Mouse (Mus musculus) midbrain, embryonic 10.5 days (tissue): ENCODE measurements at regions not wholly inside any gene's neighbourhood (a gene's known extent, or its start where the extent isn't known, plus 50 kb on each side); places are given as distances from the start of the nearest gene placed in this dataset.

ENCODE experiments used
- DNase-seq: peaks from one replicate; pipeline ENCODE4 v3.0.0-alpha.2; 2017; ENCODE audit warnings: low spot score
- H3K27ac ChIP-seq: fragments of 300-500 bp; sonication (generic); replicated peaks from 2 replicates; pipeline ENCODE4 v1.5.1; 2016; ENCODE audit warnings: mild to moderate bottlenecking
- H3K27me3 ChIP-seq: fragments of 300-500 bp; sonication (generic); 2 replicates; pipeline ENCODE4 v1.6.1; 2016; ENCODE audit warnings: low read depth, mild to moderate bottlenecking; ENCODE audit not compliant: poor library complexity, severe bottlenecking
- H3K36me3 ChIP-seq: fragments of 300-500 bp; sonication (generic); 2 replicates; pipeline ENCODE4 v1.6.1; 2016; ENCODE audit warnings: mild to moderate bottlenecking, moderate library complexity
- H3K4me1 ChIP-seq: fragments of 300-500 bp; sonication (generic); 2 replicates; pipeline ENCODE4 v1.6.1; 2016
- H3K4me3 ChIP-seq: fragments of 300-500 bp; sonication (generic); 2 replicates; pipeline ENCODE4 v1.5.1; 2016; ENCODE audit warnings: mild to moderate bottlenecking, moderate library complexity
- H3K9me3 ChIP-seq: fragments of 300-500 bp; sonication (generic); replicated peaks from 2 replicates; pipeline ENCODE4 v1.6.1; 2016; ENCODE audit warnings: mild to moderate bottlenecking
- WGBS: fragments of 180-500 bp; shearing (Covaris S2); methylation state at CpG from one replicate; pipeline ENCODE4 v1.1.7; 2016; 5-methylcytosine and 5-hydroxymethylcytosine counted together

DNA sequence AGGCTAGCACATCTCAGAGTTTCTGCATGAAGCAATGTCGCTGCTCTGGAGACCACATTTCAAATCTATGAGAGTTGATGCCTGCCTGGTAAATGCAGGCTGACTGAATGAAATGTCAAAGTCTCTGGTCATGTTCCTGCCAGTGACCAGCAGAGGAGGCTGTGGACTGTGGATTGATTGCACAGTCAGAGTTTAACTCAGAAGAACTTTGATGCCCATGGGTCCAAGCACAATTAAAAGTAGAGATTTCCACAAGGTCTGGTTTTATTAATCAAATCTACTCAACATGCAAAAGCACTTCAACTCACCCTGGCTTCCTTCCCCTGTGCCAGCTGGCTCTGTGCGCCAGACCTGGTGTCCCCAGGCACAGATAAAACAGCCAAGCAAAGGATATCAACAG, 81.3 kb downstream of the Hsd17b3 start:
- peaks cover 15% of the 10 kb centered on the region for H3K4me1 ChIP-seq
- DNase-seq = no peak
- H3K9me3 ChIP-seq = no peaks in the 10 kb centered on the region
- H3K27me3 ChIP-seq = peaks cover 6% of the 10 kb centered on the region; the same call in 1 of the 2 replicates
- 82% methylated on average over 2 of the region's 2 CpGs for WGBS
- no peaks in the 10 kb centered on the region for H3K36me3 ChIP-seq
- H3K27ac ChIP-seq = no peak overlapping the region
- H3K4me3 ChIP-seq = no peak overlapping the region

DNA sequence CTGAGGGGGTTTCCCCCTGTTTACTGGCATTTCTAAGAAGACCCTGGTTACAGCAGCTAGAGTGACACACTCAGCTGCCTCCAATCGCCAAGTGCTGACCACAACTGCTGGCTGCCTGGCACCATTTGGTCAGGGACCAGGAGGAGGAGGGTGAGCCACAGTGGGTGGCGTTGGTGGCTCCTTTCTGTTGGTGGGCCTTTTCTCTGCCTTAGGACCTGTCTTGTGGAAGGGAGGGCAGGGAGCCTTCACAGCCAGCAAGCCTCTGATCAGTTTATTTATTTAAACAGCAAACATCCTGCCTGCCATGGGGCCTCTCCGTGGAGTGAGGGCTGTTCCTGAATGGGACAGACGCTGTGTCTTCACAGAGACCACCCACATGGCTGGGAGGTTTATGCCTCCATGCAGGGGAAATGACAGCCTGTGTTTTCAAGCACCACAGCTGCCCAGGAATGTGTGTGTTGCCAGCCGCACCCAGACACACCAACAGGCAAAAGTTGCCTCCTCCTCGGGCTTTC, 86.0 kb downstream of the Hsd17b3 start:
- H3K4me3 ChIP-seq = 0 out of 2 replicates have a peak overlapping the region, but pooled peaks have one; percentile 5
- H3K27me3 ChIP-seq = peaks cover 14% of the 10 kb centered on the region; the same call in 1 of the 2 replicates
- no peaks in the 10 kb centered on the region for H3K9me3 ChIP-seq
- DNase-seq = peak; percentile 73
- peak overlapping the region; percentile 77 for H3K27ac ChIP-seq
- WGBS = 5% methylated on average over 6 of the region's 6 CpGs
- H3K4me1 ChIP-seq = peaks cover 33% of the 10 kb centered on the region
- H3K36me3 ChIP-seq = no peaks in the 10 kb centered on the region

DNA sequence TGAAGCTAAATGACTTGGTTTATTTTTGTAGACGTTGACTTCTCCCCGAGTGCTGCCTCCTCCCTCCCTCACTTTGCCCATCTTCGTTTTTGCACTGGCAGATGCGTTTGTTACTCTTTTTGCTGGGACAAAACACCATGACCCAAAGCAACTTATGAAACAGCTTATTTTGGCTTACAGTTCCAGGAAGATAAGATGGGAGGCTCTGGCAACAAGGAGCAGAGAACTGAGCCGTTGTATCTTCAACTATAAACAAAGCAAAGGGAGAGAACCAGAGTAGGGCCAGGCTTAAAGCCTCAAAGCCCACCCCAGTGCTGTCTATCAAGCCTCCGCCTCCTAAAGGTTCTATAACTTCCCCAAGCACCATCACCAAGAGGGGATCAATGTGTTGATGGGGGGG, 88.7 kb downstream of the Hsd17b3 start:
- H3K27me3 ChIP-seq = peaks cover 14% of the 10 kb centered on the region; the same call in 1 of the 2 replicates
- H3K9me3 ChIP-seq = no peaks in the 10 kb centered on the region
- H3K36me3 ChIP-seq = no peaks in the 10 kb centered on the region
- peaks cover 35% of the 10 kb centered on the region for H3K4me1 ChIP-seq
- WGBS = 81% methylated on average over 6 of the region's 6 CpGs
- DNase-seq = no peak
- H3K4me3 ChIP-seq = no peak overlapping the region
- no peak overlapping the region for H3K27ac ChIP-seq

DNA sequence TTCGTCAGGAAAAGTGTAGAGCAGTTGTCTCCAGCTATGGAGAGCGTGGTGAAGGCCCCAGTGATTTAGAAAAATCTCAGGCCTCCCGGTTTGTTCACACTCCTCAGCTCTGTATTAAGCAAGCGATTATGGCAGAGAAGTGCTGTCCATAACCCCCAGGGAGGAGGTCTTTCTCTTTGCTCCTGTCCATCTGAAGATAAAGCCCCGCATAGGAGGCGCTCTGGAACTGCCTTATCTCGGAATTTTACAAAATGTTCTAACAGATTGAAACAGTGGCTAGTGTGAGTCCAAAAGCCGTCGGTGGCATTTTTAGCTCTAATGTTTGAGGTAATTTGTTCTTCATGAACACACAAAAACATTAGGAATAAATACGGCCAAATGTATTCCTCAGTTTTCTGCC, 90.4 kb downstream of the Hsd17b3 start:
- H3K27ac ChIP-seq = no peak overlapping the region; the same call in 1 of the 2 replicates

DNA sequence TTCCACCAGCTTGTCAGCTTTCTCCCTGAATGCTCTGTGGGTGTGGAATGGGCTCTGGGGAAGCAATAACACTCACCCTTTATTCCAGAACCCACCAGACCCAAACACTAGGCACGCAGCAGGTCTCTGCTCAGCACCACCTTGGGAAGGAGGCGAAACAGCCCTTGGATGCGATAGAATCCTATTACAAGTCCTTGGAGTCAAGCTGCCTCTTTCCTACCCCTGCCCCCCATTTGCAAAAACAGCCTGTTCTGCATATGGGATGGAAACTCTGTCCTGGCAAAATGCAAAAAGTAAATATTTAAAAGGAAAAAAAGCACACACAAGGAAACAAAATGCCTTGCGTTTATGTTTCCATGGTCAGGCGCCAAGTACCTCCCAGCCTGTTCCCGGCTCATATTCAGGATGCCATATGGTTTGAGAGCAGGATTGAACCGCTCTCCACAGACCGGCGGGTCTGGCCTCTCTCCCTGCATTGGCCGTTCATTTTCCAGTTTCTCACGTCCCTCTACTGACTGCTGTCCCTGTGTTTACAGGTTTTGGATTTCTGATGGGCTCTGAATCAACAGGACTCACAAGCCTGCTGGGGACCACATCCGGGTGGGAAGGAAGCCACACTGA, 95.1 kb downstream of the Hsd17b3 start:
- H3K9me3 ChIP-seq = no peaks in the 10 kb centered on the region
- 87% methylated on average over 12 of the region's 12 CpGs for WGBS
- no peak for DNase-seq
- no peaks in the 10 kb centered on the region for H3K36me3 ChIP-seq
- H3K27ac ChIP-seq = no peak overlapping the region
- H3K4me1 ChIP-seq = peaks cover 20% of the 10 kb centered on the region
- no peaks in the 10 kb centered on the region for H3K27me3 ChIP-seq
- H3K4me3 ChIP-seq = no peak overlapping the region

More for the DNA sequence above, 90.4 kb downstream of the Hsd17b3 start:
- Histone ChIP-seq H3K9me3 (no peaks in the 10 kb centered on the region), H3K36me3 (no peaks in the 10 kb centered on the region), H3K4me3 (no peak overlapping the region), H3K27me3 (peaks cover 7% of the 10 kb centered on the region; the same call in 1 of the 2 replicates), H3K4me1 (peaks cover 30% of the 10 kb centered on the region)
- WGBS = 71% methylated on average over 10 of the region's 10 CpGs
- no peak for DNase-seq

DNA sequence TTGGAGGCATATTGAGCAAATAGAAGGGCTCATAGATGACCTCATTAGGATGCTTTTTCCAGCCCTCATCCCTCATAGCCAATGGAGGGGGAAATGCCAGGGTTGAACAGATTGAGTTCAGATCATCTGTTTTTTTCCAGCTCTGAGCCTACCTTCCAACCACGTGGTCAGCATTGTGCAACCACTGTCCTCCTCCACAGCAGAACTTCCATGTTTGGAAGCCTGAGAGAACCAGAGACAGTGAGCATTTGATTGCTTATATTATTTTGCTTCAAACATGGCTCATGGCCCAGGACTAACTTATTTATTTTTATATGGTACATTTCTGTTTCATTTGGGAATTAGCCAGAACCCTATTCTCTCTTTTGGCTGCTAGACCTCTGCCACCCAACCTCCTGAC, 96.0 kb downstream of the Hsd17b3 start:
- peaks cover 4% of the 10 kb centered on the region; the same call in 1 of the 2 replicates for H3K27me3 ChIP-seq
- no peak overlapping the region for H3K27ac ChIP-seq
- no peaks in the 10 kb centered on the region for H3K36me3 ChIP-seq
- DNase-seq = no peak
- 65% methylated on average over 1 of the region's 1 CpGs for WGBS
- H3K9me3 ChIP-seq = no peaks in the 10 kb centered on the region
- peaks cover 11% of the 10 kb centered on the region for H3K4me1 ChIP-seq
- no peak overlapping the region for H3K4me3 ChIP-seq

DNA sequence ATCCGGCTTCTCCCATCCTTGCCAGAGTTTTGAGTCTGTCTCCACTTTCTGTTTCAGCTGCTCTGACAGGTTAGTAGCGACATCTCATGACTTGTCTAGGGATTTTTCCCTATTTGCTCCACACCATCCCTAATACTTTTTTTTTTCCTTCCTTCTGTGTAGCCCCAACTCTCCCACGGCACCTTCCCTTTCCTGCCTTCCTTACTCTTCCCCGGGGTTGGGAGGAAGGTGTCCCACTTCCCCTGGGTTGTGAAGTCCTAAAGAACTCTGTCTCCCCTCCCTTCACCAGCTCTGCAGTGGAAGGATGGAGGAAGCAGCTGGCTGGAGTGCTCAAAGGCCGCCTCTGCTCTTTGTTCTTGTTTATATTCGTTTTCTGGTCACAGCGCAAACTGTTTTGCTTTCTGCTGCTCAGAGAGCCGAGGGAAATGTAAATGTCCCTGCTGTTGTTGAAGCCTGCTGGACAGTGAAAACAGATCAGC, 98.5 kb downstream of the Hsd17b3 start:
- WGBS = 25% methylated on average over 8 of the region's 8 CpGs
- Histone ChIP-seq H3K27ac (peak overlapping the region; percentile 81), H3K9me3 (no peaks in the 10 kb centered on the region), H3K36me3 (no peaks in the 10 kb centered on the region), H3K27me3 (peaks cover 15% of the 10 kb centered on the region), H3K4me1 (peaks cover 21% of the 10 kb centered on the region), H3K4me3 (peak overlapping the region; percentile 26; the same call in 1 of the 2 replicates)
- peak; percentile 33 for DNase-seq

DNA sequence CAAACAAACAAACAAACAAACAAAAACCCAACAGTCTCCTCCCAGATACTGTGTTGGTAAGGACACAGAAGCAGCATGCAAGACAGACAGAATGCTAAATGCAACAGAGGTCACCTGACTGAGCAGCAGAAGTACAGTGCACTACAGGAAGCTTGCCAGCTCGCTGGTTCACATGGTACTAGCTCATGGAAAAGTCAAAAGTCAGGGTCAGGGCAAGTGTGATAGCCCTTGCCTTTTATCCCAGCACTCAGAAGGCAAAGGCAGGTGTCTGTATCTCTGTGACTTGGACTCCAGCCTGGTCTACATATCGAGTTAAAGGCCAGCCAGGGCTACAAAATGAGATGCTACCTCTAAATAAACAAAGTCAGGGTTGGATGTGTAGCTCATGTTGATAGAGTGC, 99.3 kb downstream of the Hsd17b3 start:
- Histone ChIP-seq H3K4me1 (peaks cover 21% of the 10 kb centered on the region), H3K9me3 (no peaks in the 10 kb centered on the region), H3K36me3 (no peaks in the 10 kb centered on the region), H3K4me3 (no peak overlapping the region), H3K27ac (no peak overlapping the region), H3K27me3 (peaks cover 15% of the 10 kb centered on the region)
- DNase-seq = no peak
- WGBS = 74% methylated on average over 2 of the region's 2 CpGs

DNA sequence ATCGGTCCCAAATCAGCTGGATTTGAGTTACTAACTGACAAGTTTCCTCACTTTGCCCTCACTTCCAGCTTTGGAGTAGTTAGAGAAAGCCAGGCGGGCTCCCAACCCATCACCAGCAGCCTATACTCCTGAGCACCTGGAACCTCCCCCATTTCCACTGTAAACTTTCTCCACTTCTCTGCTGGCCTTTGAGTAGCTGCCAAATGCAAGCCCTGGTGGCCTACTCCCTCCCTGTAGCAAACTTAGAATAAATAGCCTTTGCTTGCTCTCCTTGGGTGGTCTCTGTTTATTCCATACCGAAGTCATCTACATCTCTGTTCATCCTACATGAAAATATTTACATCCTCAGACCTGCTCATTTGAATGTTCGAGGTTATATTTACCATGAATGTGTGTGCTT, 100.8 kb downstream of the Hsd17b3 start:
- H3K4me1 ChIP-seq = peaks cover 21% of the 10 kb centered on the region
- H3K27ac ChIP-seq = no peak overlapping the region
- H3K4me3 ChIP-seq = no peak overlapping the region
- DNase-seq = no peak
- H3K36me3 ChIP-seq = no peaks in the 10 kb centered on the region
- WGBS = 81% methylated on average over 4 of the region's 4 CpGs
- peaks cover 15% of the 10 kb centered on the region for H3K27me3 ChIP-seq
- no peaks in the 10 kb centered on the region for H3K9me3 ChIP-seq

DNA sequence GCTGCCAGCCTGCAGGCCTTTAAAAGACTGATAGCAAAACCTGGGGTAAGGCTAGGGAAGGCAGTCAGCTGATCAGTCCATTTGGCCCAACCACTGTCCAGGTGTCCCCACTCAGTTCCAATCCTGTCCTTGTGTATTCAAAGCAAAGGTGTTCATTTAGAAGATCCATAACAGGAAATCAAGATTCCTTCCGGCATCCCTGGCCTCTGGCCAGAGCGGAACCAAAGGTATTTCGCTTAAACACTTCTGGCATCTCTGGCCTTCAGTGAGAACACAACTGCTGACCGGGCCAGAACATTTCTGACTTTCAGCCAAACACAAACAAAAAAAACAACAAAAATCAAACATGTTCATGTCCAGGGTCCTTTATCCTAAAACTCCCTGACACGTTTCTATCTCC, 102.3 kb downstream of the Hsd17b3 start:
- 87% methylated on average over 5 of the region's 5 CpGs for WGBS
- peaks cover 15% of the 10 kb centered on the region for H3K27me3 ChIP-seq

DNA sequence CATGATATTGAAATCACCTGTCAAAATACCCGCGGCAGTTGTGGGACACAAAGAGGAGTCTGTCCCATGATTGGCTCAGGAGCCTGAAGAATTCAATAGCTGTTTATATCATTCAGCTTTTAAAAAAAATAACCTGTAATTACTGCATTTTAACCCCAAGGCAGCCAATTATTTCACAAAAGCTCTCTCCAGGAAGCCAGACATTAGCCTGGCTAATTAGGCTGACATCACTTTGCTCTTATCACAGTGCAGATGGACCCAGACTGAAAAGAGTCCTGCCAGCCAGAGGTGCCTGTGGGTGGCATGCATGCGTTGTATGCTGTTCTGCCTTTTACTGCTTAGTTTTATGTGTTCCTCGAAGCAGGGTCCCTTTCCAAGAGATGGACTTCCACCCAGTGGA, 103.4 kb downstream of the Hsd17b3 start:
- H3K27ac ChIP-seq = no peak overlapping the region
- DNase-seq = no peak
- H3K4me3 ChIP-seq = no peak overlapping the region
- peaks cover 25% of the 10 kb centered on the region for H3K4me1 ChIP-seq
- H3K9me3 ChIP-seq = no peaks in the 10 kb centered on the region
- H3K36me3 ChIP-seq = no peaks in the 10 kb centered on the region
- H3K27me3 ChIP-seq = peaks cover 15% of the 10 kb centered on the region
- WGBS = 42% methylated on average over 4 of the region's 4 CpGs

More for the DNA sequence above, 102.3 kb downstream of the Hsd17b3 start:
- no peaks in the 10 kb centered on the region for H3K36me3 ChIP-seq
- no peak overlapping the region for H3K4me3 ChIP-seq
- no peak for DNase-seq
- H3K27ac ChIP-seq = no peak overlapping the region
- no peaks in the 10 kb centered on the region for H3K9me3 ChIP-seq
- H3K4me1 ChIP-seq = peaks cover 22% of the 10 kb centered on the region

DNA sequence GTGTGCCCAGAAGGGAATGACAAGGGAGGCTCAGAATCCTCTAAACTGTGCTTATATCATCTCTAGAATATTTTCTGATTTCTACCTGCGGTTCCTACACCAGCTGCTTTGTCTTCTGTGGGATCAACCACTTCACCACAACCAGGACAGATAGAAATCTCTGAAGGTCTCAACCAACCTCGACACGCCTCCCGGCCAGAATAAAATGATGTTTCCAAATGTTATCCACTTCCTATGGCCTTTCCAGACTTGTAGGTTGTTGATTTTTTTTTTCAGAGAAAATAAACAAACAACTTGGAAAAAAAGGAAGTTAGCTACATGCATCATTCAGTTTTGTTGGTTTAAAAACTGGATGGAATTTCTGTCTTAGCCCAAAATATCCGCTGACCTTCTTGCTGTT, 103.9 kb downstream of the Hsd17b3 start:
- Histone ChIP-seq H3K27ac (no peak overlapping the region), H3K27me3 (peaks cover 15% of the 10 kb centered on the region), H3K36me3 (no peaks in the 10 kb centered on the region), H3K4me3 (no peak overlapping the region), H3K4me1 (peaks cover 27% of the 10 kb centered on the region), H3K9me3 (no peaks in the 10 kb centered on the region)
- DNase-seq = no peak
- WGBS = 75% methylated on average over 5 of the region's 5 CpGs

DNA sequence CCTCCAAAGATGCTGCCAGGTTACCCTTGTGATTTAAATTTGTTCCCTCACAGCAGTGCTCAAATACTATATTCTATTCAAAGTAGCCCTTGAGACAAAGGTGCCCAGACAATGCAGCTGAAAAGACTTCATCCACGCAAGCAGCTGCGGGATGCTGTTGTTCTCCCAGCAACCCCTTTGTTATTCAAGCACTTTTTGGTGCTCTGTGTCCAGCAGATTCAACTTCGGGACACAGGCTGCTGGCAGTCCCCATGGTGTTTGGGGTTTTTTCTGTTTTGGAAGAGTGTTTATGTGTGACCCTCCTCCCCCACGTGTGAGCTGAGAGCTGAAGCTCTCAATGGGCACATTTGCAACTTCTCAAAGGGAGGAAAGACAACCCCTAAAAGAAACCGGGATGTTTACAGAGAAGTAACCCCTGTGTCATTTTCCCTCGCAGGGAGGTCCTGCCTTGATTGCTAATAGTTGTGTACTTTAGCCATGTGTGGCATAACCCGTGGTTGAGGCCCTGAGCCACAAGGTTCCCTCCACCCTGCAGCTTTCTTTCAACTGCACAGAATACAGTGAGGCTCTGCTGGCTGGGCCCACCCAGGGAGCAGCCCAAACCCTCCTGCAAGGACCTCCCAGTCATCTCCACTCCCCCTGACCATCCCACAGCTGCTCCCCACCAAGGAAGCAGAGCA, 108.9 kb downstream of the Hsd17b3 start:
- no peaks in the 10 kb centered on the region for H3K36me3 ChIP-seq
- WGBS = 3% methylated on average over 7 of the region's 7 CpGs
- H3K4me3 ChIP-seq = peak overlapping the region; percentile 27
- peak; percentile 56 for DNase-seq
- peak overlapping the region; percentile 83 for H3K27ac ChIP-seq
- H3K9me3 ChIP-seq = no peaks in the 10 kb centered on the region
- peaks cover 34% of the 10 kb centered on the region for H3K4me1 ChIP-seq
- H3K27me3 ChIP-seq = peaks cover 19% of the 10 kb centered on the region; the same call in 1 of the 2 replicates
